Mouse (Mus musculus) neural tube, embryonic 13.5 days (tissue): ENCODE data around the gene Phc1. TPM values are rescaled to one million over a fixed set of nuclear protein-coding genes. Genes with fewer than 3 reads are reported as not detected.
"Not testable (repeated sequence)": the region's sequence is repeated elsewhere in the genome, so short reads cannot be mapped to it uniquely, and the experiment has no call there.

Experiments used
- ATAC-seq: fragments of 200-750 bp; cut with Nextera tagmentation; 2 replicates; pipeline ENCODE4 v1.8.0; 2017; ENCODE audit warnings: low read depth, mild to moderate bottlenecking, moderate TSS enrichment, moderate library complexity
- H3K27ac ChIP-seq: fragments of 300-500 bp; sonication (generic); replicated peaks from 2 replicates; pipeline ENCODE4 v1.5.1; 2015; ENCODE audit warnings: moderate library complexity, mild to moderate bottlenecking, inconsistent platforms
- H3K27me3 ChIP-seq: fragments of 300-500 bp; sonication (generic); 2 replicates; pipeline ENCODE4 v1.6.1; 2015; ENCODE audit warnings: mild to moderate bottlenecking, inconsistent platforms
- H3K36me3 ChIP-seq: fragments of 300-500 bp; sonication (generic); 2 replicates; pipeline ENCODE4 v1.6.1; 2015; ENCODE audit warnings: mild to moderate bottlenecking, inconsistent platforms
- H3K4me1 ChIP-seq: fragments of 300-500 bp; sonication (generic); replicated peaks from 2 replicates; pipeline ENCODE4 v1.6.1; 2015; ENCODE audit warnings: inconsistent platforms
- H3K4me2 ChIP-seq: fragments of 300-500 bp; sonication (generic); 2 replicates; pipeline ENCODE4 v1.6.1; 2015; ENCODE audit warnings: inconsistent platforms, mild to moderate bottlenecking, moderate library complexity
- H3K4me3 ChIP-seq: fragments of 300-500 bp; sonication (generic); 2 replicates; pipeline ENCODE4 v1.5.1; 2015; ENCODE audit warnings: mild to moderate bottlenecking, inconsistent platforms
- H3K9ac ChIP-seq: fragments of 300-500 bp; sonication (generic); 2 replicates; pipeline ENCODE4 v1.6.1; 2015; ENCODE audit warnings: moderate library complexity, mild to moderate bottlenecking, inconsistent platforms
- H3K9me3 ChIP-seq: fragments of 300-500 bp; sonication (generic); 2 replicates; pipeline ENCODE4 v1.6.1; 2016; ENCODE audit warnings: inconsistent platforms
- WGBS: fragments of 180-500 bp; shearing (Covaris S2); methylation state at CpG from one replicate; pipeline ENCODE4 v1.1.7; 2015; 5-methylcytosine and 5-hydroxymethylcytosine counted together
- polyA plus RNA-seq: library from polyadenylated mRNA; unstranded; fragments of >200 nt; fragmentation: Nextera tagmentation; extraction: Ambion mirVana; gene quantifications from 2 replicates; pipeline ENCODE4 v1.2.1, GENCODE M21; 2015

Gene Phc1
- 34.0 and 34.4 TPM in 2 replicates for polyA plus RNA-seq

DNA sequence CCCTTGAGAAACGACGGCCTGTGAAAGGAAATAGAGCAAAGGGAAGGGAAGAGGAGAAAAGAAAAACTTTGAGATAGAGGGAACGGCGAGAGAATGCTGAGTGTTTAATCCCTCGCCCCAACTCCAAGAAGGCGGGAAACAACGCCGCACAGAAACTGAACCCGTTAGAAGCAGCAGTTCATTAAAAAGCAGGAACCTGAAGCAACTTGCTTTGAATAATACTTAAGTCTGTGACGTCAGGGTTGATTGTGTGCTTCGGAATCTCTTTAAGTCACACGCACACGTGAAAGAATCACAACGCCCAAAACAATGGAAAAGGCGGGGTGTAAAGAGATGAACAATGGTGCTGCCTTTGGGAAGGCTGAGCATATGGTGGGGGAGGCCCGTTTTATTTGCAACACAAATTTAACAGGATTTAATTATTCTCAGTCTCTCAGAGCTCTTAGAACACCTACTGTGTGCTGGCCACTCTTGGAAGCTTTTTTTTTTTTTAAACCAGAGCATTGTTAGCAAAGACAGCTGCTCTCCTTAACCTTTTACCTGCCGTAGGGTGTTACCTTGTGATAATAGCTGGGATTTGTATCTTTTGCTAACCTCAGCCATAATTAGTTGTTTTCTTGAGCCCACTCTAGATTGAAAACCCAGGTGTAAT is at the start of gene Phc1:
Phc1 (minus strand) TSS at position 213 of the 652 bp plus-strand sequence.
- H3K4me1 ChIP-seq, result peaks cover 33% of the 10 kb centered on the region
- H3K4me2 ChIP-seq, result peak within 1 kb of the TSS; percentile 71
- no peaks in the 10 kb centered on the region for H3K9me3 ChIP-seq
- peaks cover 12% of the 10 kb centered on the region for H3K36me3 ChIP-seq
- ATAC-seq, result peak; percentile 53
- peak within 1 kb of the TSS; percentile 99 for H3K27ac ChIP-seq
- peak within 1 kb of the TSS; percentile 90 for H3K9ac ChIP-seq
- H3K4me3 ChIP-seq, result peak within 1 kb of the TSS; percentile 71
- H3K27me3 ChIP-seq, result no peaks in the 10 kb centered on the region
- under 1% methylated on average over 17 of the region's 17 CpGs for WGBS

DNA sequence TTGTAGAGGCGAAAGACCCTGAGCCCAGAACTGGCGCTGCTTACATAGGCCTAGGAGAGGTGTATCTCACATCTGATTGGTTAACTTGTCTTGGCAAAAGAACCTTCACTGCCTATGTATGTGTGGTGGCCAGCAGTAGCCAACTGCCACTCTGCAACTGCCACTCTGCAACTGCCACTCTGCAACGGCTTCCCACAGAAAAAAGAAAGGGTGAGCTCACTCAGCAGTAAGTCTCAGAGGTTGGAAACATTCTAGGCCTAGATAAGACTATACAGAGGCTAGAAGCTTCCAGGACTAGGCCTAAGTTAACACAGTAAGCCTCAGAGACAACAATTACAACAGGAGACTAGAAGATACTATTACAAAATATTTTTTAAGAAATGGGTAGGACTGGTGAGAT is 49.6 kb upstream of the Phc1 start:
- H3K4me1 ChIP-seq, H3K36me3 ChIP-seq, H3K9me3 ChIP-seq, H3K27me3 ChIP-seq, H3K9ac ChIP-seq, H3K4me3 ChIP-seq, H3K27ac ChIP-seq, H3K4me2 ChIP-seq, ATAC-seq: not testable (repeated sequence)
- 79% methylated on average over 3 of the region's 3 CpGs for WGBS

DNA sequence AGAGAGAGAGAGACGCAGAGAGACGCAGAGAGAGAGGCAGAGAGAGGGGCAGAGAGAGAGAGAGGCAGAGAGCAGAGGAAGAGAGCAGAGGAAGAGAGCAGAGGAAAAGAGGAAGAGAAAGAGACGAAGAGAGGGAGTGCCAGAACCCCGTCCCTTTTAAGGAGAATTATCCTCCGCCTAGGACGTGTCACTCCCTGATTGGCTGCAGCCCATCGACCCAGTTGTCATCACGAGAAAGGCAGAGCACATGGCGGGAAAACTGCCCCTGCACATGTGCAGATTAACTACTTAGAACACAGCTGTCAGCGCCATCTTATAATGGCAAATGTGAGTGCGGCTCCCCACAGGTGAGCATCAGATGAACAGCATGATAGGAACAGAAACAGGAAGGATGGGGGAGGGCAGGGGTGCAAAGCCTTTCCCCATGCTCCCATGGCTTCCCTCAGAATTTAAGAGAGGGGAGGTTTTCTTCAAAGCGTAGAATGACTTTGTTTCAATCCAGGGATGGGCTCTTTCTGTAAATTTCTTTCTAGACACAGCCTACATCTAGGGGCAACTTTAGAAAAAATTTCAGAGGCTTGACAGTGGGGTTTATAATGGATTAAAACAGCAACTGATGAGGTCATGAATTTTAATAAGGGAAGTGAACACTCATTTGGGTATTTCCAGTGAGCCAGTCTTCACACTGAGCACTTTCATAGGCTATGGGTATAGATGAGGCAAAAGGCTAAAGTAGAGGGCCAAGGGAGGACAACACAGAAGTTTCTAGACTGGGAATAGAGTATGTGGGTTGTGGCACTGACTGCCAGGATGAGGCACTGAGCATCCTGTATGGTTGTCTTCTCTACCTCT is 47.0 kb upstream of the Phc1 start:
- not testable (repeated sequence) for H3K9ac ChIP-seq, ATAC-seq, H3K4me1 ChIP-seq, H3K27me3 ChIP-seq, H3K4me2 ChIP-seq, H3K27ac ChIP-seq, H3K9me3 ChIP-seq, H3K36me3 ChIP-seq, H3K4me3 ChIP-seq
- 86% methylated on average over 12 of the region's 12 CpGs for WGBS

DNA sequence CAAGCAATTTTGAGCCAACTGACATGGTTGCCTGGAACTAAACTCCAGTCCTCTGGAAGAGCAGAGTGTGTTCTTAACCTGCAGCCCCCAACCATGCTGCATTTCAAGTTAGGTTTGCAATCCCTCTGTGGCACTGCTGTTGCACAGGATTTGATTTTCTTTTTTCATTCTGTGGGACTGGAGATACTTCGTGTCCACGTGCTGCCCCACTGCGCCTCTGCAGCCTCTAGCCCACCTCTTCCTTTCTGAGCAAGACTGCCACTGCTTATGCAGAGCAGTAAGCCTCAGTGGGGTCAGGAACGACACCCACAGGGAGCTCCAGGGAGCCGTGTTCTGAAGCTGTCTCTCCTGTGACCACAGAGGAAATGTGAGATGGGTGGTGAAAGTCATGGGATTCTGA is 45.4 kb upstream of the Phc1 start:
- Histone ChIP-seq H3K4me1 (no peaks in the 10 kb centered on the region), H3K9ac (no peak overlapping the region), H3K27me3 (no peaks in the 10 kb centered on the region), H3K4me2 (no peak overlapping the region), H3K9me3 (no peaks in the 10 kb centered on the region), H3K36me3 (no peaks in the 10 kb centered on the region), H3K27ac (no peak overlapping the region), H3K4me3 (no peak overlapping the region)
- ATAC-seq, result no peak
- WGBS, result 74% methylated on average over 5 of the region's 5 CpGs

DNA sequence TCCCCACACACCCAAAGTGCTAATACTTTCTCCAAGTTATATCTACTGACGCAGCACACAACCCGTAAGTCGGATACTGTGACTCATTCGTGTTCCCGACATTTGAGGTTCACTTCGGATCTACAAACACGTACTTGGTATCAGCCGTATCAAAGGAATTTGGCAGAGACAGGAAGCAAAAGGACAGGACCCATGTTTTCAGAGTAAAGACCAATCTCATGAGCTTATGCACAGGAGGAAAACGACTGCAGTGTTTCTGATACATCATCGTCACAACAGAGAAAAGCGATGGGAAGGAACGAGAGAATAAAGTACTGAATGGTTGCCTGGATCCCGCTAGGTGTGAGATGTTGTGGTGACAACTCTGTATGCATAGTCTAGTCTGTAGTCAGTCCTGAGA is 44.5 kb upstream of the Phc1 start:
- Histone ChIP-seq H3K4me1 (no peaks in the 10 kb centered on the region), H3K4me2 (no peak overlapping the region), H3K4me3 (no peak overlapping the region), H3K9ac (no peak overlapping the region), H3K9me3 (no peaks in the 10 kb centered on the region), H3K27me3 (no peaks in the 10 kb centered on the region), H3K27ac (no peak overlapping the region), H3K36me3 (no peaks in the 10 kb centered on the region)
- WGBS, result 95% methylated on average over 13 of the region's 13 CpGs
- ATAC-seq, result no peak

DNA sequence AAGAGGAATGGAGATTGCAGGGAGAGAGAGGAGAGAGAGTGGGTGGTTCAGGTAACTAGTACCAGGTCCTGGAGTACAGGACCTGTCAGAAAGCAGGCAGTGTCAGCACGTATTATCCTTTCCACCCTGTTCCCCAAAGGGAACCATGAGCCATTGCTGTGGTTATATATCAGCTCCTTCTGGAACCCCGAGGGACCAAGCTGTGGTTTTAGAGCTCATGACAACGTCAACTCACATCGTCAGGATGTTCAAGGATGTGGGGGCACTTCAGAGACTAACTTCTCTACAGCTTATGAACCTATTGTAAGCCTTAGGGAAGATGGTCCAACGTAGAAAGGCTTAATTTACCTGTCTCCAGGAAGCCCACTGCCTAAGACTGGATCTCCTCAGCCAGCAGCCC is 42.9 kb upstream of the Phc1 start:
- Histone ChIP-seq H3K4me1 (no peaks in the 10 kb centered on the region), H3K4me2 (no peak overlapping the region), H3K36me3 (no peaks in the 10 kb centered on the region), H3K27ac (no peak overlapping the region), H3K4me3 (no peak overlapping the region), H3K9me3 (no peaks in the 10 kb centered on the region), H3K9ac (no peak overlapping the region), H3K27me3 (no peaks in the 10 kb centered on the region)
- WGBS, result 83% methylated on average over 5 of the region's 5 CpGs
- no peak for ATAC-seq

DNA sequence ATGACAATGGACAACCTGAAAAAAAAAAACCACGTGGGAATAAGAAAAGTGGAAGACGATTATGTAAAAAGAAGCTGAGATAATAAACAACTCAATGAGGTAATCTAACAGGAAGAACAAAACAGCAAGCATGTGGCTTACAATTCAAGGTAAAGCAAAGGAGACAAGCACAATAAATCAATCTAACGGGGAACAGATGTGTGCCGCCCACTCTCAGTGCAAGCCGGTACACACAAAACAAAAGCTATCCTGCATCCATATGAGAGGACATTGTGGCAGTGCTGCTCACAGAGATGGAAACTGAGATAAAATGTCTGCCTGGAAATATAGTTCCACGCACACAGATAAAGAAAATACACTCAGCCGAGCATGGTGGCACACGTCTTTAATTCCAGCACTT is 41.7 kb upstream of the Phc1 start:
- no peaks in the 10 kb centered on the region for H3K4me1 ChIP-seq
- WGBS, result 73% methylated on average over 8 of the region's 8 CpGs
- H3K27me3 ChIP-seq, result no peaks in the 10 kb centered on the region
- ATAC-seq, result no peak
- no peak overlapping the region for H3K4me2 ChIP-seq
- H3K9ac ChIP-seq, result no peak overlapping the region
- H3K4me3 ChIP-seq, result no peak overlapping the region
- no peak overlapping the region for H3K27ac ChIP-seq
- H3K9me3 ChIP-seq, result no peaks in the 10 kb centered on the region
- H3K36me3 ChIP-seq, result no peaks in the 10 kb centered on the region

DNA sequence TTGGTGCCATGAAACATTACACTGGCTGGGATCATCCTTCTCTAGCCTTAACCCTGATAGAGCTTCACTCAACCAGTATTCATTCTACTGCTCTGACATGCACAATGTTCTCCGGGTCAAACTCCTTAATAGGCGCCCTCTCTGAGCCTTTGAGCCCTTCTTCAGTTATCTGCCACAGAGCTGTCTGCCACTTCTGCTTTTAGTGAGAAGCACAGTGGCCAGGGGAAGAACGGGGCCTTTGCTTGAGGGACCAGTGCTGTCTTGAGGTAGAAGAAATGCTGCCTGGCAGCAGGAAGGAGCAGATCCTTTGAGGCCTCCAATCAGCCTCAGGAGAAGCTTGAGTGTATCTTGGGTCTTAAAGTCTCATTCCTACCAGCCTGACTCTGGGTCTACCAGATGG is 27.9 kb upstream of the Phc1 start:
- 87% methylated on average over 3 of the region's 3 CpGs for WGBS
- no peak overlapping the region for H3K9ac ChIP-seq
- no peak overlapping the region for H3K4me2 ChIP-seq
- H3K4me1 ChIP-seq, result no peaks in the 10 kb centered on the region
- no peak for ATAC-seq
- H3K36me3 ChIP-seq, result no peaks in the 10 kb centered on the region
- H3K9me3 ChIP-seq, result no peaks in the 10 kb centered on the region
- no peak overlapping the region for H3K4me3 ChIP-seq
- H3K27ac ChIP-seq, result no peak overlapping the region
- no peaks in the 10 kb centered on the region for H3K27me3 ChIP-seq

DNA sequence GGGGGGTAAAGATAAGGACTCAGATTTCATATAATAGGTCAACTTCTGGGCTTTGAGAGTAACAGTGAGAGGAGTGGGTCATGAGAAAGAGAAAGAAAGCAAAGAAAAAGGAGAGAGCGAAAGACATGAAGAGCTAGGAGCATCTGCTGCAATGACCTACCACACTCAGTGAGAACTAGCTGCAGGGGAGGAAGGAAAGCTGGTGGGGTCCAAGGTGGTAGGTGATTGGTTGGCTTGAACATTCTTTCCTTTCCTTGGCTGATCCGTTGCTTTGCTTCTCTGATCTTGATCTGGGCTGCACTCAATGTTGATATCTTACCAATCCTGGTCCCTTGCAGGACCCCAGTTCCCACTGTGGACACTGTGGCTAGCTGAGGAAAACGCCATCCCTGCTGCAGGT is 26.6 kb upstream of the Phc1 start:
- H3K4me2 ChIP-seq, result no peak overlapping the region
- no peaks in the 10 kb centered on the region; the same call in 1 of the 2 replicates for H3K9me3 ChIP-seq
- 46% methylated on average over 3 of the region's 3 CpGs for WGBS
- H3K27me3 ChIP-seq, result no peaks in the 10 kb centered on the region
- no peak overlapping the region for H3K4me3 ChIP-seq
- no peak for ATAC-seq
- H3K27ac ChIP-seq, result no peak overlapping the region
- H3K9ac ChIP-seq, result no peak overlapping the region
- no peaks in the 10 kb centered on the region for H3K4me1 ChIP-seq
- H3K36me3 ChIP-seq, result no peaks in the 10 kb centered on the region

DNA sequence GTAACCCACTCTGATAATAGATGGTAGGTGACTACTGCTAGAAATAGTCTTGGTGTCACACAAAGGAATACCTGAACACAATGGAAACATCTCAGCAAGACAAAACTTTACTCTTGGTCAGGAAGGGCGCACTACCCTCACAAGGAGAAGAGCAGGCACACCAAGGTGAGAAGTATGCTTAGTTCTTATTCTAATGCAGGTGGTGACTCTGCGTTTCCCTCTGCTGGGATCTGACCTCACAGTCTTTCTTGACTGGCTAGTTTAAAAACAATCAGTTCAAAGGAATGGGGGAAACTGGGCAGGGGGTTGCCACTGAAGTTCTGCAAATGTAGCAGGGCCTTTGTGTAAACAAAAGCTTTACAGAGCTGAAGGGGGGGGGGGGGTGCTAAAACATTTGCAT is 25.9 kb upstream of the Phc1 start:
- no peak for ATAC-seq
- H3K27ac ChIP-seq, result no peak overlapping the region
- WGBS, result 38% methylated on average over 2 of the region's 2 CpGs
- H3K4me2 ChIP-seq, result no peak overlapping the region
- no peaks in the 10 kb centered on the region; the same call in 1 of the 2 replicates for H3K9me3 ChIP-seq
- H3K4me3 ChIP-seq, result no peak overlapping the region
- no peaks in the 10 kb centered on the region for H3K36me3 ChIP-seq
- H3K4me1 ChIP-seq, result no peaks in the 10 kb centered on the region
- H3K9ac ChIP-seq, result no peak overlapping the region
- H3K27me3 ChIP-seq, result no peaks in the 10 kb centered on the region

DNA sequence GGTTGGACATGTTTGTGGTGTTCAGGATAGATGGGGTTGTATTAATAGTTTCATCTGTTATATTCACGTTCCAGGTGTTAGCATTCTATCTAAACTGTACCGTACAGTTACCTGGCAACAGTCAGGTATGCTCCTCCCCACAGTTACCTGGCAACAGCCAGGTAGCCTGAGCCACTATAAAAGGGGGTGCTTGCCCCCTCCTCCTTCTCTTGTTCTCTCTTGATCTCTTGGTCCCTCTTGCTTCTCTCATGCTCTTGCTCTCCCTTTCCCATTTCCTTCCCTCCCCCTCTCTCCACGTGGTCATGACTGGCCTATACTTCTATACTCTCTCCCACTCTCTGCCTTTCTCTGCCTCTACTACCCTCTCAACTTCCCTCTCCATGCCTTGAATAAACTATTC is 25.3 kb upstream of the Phc1 start:
- Histone ChIP-seq H3K4me3 (no peak overlapping the region), H3K27me3 (no peaks in the 10 kb centered on the region), H3K9me3 (no peaks in the 10 kb centered on the region; the same call in 1 of the 2 replicates), H3K27ac (no peak overlapping the region), H3K4me1 (no peaks in the 10 kb centered on the region), H3K36me3 (no peaks in the 10 kb centered on the region), H3K9ac (no peak overlapping the region), H3K4me2 (no peak overlapping the region)
- no peak for ATAC-seq
- 62% methylated on average over 3 of the region's 3 CpGs for WGBS

DNA sequence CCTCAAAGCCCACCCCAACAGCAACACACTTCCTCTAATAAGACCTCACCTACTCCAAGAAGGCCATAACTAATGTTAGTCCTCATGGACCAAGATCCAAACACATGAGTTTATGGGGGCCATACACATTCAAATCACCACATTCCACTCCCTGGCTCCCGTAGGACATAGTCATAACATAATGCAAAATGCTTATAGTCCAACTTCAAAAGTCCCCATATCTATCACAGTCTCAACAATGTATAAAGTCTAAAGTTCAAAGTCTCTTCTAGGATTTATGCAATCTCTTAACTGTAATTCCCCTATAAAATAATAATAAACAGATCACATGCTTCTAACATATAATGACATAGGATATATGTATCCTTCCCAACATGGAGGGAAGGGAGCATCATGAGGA is 16.7 kb upstream of the Phc1 start:
- Histone ChIP-seq H3K4me1 (no peaks in the 10 kb centered on the region), H3K4me3 (no peak overlapping the region), H3K27me3 (no peaks in the 10 kb centered on the region), H3K4me2 (no peak overlapping the region), H3K27ac (no peak overlapping the region), H3K9me3 (no peaks in the 10 kb centered on the region), H3K9ac (no peak overlapping the region), H3K36me3 (no peaks in the 10 kb centered on the region)
- ATAC-seq, result no peak
- WGBS, result 88% methylated on average over 1 of the region's 1 CpGs
